Mouse (Mus musculus) CD4-positive, CD25-positive, alpha-beta regulatory T cell, adult 4 months (primary cell): Measurements from ENCODE around the gene Hist1h4h. TPM values are rescaled to one million over a fixed set of nuclear protein-coding genes. Genes with fewer than 3 reads are reported as not detected.
A peak's percentile ranks its signal among the peaks of the same experiment; 100 is the strongest.

Experiments
- ATAC-seq: one replicate; pipeline ENCODE4 v1.8.0; 2017
- polyA plus RNA-seq, 2 experiments: library from polyadenylated mRNA; unstranded; fragments of 100-300 nt; shearing (Covaris generic); gene quantifications; one replicate each; pipeline ENCODE4 v1.2.1; 2017

The Hist1h4h gene
- 10 to 100 TPM in 1 of 2 experiments, 1 to 10 TPM in 1; 9.5 to 10.8 TPM for polyA plus RNA-seq

DNA sequence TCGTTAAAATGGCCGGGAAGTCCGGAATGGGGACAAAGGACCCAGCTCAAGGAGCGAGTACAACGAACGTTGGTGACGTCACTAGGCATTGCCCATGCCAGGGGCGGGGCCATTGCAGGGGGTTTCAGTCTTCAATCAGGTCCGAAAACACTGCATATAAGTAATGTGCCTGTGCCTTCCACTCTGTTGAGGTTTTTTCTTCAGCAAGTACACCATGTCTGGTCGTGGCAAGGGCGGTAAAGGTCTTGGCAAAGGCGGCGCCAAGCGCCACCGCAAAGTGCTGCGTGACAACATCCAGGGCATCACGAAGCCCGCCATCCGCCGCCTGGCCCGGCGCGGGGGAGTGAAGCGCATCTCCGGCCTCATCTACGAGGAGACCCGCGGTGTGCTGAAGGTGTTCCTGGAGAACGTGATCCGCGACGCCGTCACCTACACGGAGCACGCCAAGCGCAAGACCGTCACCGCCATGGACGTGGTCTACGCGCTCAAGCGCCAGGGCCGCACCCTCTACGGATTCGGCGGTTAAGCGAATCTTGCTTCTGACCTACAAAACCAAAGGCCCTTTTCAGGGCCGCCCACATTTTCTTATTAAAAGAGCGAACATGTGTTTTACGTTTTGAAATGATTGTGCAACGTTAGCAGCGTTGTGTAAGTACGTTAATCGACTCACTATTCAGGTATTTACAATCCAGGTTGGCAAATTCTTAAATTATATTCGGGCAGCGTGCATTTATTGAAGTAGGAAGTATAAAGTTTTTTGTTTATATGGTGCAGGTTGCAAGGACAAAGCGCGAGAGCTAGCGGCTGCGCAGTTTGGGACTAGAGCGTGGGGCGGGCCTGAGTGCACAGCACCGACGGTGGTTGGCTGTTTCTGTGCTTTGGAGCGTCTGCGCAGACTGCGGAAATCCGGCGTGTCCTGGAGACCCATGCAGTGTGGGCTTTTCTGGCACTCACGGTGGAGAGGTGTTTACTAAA lies at the start of gene Hist1h4h:
Gene Hist1h4h (plus strand): TSS at position 150 of the 975 bp plus-strand sequence.
- peak; percentile 76 for ATAC-seq

DNA sequence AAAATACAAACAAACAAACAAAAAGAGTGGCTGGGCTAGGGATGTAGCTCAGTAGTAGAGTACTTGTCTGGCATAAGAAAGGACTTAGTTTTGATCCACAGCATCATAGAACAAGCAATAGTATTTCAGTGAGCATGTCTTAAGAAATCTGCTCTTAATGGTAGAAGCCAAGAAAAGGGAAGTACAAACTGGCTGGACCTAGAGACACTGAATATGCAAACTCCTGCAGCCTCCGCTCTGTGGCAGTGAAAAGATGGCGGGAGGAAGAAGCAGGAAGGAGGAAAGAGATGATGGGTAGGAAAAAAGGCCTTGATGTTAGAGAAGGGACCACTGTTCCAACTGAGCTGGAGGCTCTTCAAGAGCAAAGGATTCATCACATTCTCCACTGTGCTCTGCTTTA lies 47.7 kb upstream of the Hist1h4h start:
- no peak for ATAC-seq

DNA sequence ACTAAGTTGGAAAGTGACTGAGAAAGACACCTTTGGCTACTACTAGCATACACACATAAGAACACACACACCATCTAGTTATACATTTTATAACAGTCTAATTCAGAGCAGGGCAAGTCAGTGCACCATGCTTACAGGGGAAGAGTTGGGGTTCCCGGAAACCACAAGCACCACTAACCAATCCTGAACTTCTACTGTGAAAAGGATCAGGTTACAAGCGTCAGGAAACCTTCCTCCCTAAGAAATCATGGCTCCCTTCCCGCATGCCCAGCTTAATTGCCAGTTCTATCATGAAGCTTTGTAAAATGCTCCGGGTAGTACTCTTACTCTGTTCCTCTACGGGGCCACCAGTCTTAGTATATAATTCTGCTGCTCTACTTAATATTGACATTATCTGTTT lies 45.6 kb upstream of the Hist1h4h start:
- ATAC-seq: no peak

DNA sequence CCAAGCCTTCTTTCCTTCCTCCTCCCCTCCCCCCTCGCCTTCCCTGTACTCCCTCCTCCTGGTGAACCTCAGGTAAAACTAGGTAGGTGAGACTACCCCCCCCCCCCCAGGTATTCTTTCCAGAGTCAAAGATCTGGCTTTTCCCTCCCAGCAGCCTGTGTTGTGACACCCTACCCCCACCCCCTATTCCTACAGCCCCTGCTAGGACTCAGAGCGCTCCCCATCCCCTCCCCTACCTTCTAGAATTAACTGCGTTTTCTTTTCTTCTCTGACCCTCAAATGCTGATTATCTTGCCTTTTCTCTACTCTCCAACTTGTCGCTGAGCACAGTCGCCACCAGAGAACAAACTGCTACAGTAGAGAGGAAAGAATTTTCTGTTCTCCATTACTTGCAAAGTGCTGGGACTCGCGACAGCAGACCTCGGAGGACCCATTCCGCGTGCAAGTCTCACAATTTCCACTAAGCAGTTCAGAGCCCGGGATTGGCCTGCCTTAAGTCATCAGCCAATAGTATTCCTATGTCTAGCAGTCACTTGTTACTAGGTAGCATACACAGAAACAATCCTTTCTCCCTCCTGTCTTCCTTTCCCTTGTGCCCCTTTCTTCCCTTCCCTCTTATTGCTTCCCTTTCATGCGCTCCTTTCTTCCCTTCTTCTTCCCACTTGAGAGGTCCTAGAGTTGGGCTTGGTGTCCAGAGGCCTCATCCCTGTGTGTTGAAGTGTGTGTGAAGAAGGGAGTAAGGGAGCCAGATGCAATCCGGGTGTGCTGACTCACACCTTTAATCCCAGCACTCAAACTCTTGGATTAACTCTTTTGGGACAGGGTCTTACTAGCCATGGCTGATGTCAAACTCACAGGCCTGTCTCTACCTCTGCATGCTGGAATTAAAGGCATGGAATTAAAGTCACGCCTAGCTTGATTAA lies 42.2 kb upstream of the Hist1h4h start, which contains the start of gene Btn2a2:
Gene Btn2a2 (minus strand): TSS at position 458 of the 923 bp plus-strand sequence.
- ATAC-seq: peak; percentile 100

DNA sequence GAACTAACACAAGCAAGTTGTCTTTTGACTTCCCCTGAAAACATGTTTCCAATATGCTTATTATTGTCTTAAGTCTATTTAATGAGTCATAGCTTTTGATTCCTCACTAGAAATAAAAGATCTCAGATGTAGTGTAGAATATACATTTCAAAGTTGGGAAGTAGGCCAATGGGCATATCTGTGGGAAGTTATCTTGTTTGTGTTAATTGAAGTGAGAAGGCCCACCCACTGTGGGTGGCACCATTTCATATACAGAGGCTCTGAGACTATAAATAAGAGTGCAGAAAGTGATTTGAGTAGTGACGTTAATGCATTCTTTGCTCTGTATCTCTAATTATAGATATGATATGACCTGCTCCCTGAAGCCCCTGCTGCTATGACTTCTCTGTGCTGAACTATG lies 40.0 kb upstream of the Hist1h4h start:
- ATAC-seq: no peak

DNA sequence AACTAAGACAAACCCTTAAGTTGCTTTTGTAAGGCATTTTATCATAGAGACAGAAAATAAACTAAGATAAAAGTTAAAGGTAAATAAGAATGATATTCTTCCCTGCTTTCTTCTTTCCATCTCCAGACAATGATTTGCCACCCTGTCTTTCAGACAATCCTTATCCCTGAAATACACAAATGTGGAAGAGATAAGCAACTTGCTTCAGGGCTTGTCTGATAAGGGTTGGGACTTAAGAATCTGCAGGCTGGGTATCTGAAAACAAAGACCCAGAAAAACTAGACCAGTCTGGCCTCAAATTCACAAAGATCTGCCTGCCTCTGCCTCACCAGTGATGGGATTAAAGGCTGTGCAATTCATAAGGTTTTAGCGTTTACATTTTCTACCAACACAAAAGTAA lies 39.6 kb upstream of the Hist1h4h start:
- no peak for ATAC-seq

DNA sequence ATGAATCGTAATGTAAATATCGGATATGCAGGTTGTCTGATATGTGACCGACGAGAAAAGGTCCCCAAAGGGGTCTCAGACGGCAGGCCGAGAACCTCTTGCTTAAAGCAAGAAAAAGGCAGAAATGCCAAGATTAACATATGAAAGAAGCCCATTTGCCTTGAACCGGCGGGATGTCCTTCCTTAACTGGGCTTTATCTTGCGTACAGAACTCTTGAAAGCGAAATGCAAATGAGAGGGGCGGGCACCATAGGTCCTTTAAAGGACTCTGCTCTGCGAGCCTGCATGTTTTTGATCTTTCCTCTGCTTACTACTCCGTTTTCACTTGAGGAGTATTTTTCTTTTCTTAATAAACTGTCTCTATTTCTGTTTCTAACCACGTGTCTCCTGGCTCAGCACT lies 38.9 kb upstream of the Hist1h4h start:
- no peak for ATAC-seq

DNA sequence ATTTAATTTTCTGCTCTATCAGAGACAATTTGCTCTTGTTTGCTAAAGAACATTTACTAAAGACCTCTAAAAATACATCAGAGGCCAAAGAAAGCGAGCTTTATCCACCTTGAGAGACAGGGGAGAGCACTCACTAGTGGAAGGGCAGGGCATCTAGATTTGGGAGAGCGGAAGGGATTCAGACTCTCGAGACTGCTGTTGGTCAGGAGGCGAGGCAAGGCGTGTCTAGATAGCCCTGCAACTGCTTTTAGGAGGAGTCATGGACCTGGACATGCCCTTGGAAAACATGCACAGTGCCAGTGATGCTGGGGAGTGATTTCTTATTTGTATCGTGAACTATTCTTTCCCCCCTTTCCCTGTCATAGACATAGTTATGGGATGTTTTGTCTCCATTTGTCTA lies 35.3 kb upstream of the Hist1h4h start:
- ATAC-seq: no peak

DNA sequence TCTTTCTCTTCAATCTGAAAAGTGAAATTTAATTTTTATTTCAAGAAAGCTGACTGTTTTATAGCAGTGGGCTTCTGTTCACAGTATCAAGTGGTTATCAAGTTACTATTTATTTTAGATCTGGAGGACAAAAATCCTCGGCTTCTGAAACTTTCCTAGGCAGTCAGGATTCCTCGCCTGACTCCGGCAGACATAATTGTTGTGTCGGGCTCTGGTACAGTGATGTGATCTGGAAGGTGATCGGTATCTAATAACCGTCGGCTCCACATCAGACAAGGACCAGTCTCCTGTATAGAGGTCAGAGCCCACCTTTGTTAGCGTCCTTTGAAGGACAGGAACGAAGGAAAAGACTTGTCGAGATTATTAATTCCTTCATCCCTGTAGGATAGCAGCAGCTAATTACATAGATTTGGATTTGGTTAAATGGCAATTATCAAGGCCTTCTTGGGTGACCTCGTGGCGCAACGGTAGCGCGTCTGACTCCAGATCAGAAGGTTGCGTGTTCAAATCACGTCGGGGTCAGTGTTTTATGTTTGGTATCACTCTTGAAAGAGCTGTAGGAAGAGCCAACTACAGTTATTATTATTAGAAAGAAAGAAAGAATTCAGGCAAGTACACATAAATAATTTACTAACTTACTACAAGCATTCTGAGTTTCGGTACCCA lies 33.1 kb upstream of the Hist1h4h start:
- ATAC-seq: no peak

DNA sequence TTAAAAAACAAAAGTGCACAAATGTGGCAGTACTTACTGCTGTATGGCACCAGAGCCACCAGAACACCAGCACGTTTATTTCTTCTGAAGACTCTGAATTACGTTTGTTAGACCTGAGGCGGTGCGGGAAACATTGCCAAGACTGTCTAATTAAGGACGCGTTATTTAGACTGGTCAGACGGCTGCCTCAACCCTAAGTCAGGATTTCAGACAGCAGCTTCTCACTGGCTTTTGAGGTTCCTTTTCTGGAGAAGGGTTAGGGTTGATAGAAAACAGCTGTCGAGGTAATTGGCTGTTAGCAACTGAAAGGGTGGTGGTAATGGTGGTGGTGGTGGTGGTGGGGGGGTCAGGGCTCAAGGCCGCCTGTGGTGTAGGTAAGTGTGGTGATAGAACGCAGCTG lies 32.2 kb upstream of the Hist1h4h start:
- ATAC-seq: no peak

DNA sequence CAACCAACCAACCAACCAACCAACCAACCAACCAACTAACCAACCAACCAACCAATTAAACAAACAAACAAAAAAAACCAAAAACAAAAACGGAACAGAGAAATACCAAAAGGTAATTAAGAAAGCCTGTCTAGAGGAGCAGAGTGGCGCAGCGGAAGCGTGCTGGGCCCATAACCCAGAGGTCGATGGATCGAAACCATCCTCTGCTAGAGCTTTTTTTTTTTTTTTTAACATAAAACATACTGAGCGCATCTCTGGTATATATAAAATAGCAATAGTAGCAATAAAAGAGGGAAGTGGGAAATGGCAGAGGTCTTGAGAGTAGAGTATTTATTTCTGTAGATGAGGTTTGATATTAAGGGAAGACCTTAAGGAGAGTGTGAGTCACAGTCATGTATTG lies 30.9 kb upstream of the Hist1h4h start:
- ATAC-seq: no peak

DNA sequence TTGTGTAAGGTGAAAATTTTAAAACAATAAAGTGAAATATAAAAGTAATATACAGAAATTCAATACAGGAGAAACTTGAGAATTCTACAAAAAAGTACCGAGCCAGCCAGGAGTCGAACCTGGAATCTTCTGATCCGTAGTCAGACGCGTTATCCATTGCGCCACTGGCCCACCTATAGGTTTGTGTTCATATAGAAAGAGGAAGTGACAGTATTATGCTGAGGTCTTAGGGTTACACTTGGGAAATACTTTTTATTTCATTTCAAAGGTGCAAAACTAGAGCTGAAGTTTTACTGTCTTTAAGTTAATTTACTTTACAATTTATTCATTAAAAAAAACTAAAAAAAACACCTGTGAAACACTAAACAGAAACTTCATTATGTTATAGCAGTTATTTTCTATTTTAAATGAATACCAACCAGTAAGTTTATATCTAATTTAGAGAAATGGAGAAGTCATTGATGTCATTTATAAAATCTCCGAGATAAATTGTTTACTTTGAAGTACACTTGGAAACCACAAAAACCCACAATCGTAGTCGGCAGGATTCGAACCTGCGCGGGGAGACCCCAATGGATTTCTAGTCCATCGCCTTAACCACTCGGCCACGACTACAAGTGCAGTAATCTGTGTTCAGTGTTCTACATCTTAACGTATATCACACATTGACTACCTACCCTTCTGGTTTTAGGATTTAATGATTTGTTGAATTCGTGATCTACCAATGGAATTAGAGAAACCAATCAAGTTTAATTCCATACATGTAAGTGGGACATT lies 30.2 kb upstream of the Hist1h4h start:
- peak; percentile 34 for ATAC-seq

DNA sequence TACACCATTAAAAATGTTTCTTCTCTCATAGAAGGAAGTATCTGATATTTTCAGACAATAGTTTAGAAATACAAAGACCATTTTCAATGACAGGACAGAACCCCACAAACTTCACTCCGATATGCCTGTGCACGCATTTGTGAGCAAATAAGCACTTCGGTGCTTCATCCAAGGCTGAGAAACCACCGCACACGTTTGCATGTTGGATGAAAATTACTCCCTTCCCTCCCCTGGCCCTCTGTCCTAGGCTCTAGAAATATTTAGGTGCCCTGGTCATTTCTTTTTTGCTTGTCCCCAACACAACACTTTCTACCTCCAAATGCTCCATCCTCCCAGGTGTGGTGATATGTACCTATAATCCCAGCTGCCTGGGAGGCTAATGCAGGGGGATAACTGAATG lies 29.3 kb upstream of the Hist1h4h start:
- ATAC-seq: no peak

DNA sequence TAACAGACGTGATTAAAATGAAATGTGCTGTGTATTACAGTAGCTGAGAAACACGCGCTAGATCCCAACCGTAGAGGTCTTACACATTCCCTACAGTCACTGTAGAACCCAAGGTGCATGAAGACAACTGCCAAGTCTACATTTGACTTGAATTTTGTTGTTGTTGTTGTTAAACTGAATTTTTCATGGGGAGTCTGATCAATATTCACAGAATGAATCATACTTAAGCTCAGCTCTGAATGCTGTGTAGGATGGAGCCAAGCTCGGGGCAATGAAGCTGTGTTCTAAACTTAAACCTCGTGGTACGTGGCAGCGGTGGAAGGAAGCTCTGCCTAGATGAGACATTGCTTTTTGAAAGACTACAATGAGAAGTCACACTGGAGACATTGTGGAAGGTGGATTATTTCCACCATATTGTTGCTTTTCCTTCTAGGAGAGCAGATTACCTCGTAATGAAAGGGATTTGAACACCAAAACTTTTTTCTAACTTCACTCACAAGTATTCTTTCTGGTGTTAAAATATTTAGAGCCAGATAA lies 28.8 kb upstream of the Hist1h4h start:
- no peak for ATAC-seq

DNA sequence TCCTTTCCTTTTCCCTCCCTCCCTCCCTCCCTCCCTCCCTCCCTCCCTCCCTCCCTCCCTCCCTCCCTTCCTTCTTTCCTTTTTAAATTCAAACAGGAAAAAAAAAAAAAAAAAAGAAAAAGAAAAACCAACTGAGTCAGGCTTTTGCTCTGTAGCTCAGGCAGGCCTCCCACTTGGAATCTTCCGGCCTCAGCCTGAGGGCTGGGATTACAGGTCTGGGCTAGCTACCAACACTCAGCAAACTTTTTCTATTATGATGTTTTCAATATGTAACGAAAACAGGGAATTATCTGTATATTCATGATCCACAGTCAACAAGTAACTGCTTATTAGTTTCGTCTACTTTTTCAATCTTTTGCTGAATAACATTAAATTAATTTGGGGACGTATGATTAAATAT lies 27.9 kb upstream of the Hist1h4h start:
- no peak for ATAC-seq

DNA sequence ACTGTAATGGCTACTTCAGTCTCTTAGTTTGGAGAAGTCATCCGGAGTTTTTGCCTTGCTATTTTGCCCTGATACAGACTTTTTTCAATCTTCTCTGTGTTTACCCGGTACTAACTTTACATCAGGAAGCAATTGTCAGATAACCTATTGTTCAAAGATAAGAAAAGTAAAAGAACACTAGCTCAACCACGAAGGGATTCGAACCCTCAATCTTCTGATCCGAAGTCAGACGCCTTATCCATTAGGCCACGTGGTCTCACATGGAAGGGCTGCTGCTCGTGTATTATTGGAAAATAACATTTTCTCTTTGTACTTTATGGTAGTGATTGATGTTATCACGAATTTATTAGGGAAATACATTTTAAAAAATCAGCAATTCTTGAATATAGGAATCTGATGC lies 27.1 kb upstream of the Hist1h4h start:
- ATAC-seq: peak; percentile 51

DNA sequence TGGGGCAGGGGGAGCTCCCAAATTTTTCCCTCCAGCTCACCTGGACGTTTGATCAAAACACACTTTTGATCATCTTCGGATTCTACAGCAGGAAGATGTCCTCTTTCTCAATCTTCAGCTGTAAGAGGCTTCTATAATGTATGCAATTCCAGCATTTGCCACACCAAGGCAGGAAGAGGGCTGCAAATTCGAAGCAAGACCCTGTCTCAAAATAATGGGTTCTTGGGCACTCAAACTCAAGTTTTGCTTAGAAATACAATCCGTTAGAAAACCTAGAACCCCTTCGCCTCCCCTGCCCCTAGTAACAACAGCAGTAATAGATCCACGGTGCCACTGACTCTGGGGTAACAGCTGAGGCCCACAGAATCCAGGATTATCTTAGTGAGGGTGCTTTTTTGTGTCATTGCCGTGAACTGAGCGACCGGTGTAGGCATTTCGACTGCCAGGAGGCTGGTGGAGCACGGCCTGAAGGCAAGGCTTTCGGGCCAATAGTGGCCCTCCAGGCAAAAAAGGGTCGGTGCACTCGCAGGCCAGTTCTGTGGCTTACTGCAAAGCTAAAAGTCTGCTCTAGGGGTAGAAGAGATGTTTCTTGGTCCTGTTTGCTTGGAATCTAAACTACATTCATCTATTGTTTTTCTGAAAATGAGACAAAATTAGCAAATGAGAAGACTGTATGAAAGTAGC lies 25.0 kb upstream of the Hist1h4h start:
- no peak for ATAC-seq

DNA sequence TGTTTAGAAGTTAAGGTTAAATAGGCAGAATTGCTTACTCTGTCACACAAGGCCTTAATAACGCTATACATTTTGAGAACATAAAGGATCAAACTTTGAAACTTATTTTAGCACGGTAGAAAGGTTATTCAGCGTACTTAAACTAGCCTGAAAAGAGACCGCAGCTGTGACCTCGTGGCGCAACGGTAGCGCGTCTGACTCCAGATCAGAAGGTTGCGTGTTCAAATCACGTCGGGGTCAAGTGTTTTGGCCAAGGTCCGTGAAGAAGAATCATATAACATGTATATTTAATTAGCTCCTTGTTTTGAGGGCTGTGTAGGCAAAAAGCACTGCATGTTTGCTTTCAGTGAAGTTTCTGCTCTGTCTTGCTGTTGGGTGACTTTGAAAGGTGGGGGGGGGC lies 24.5 kb upstream of the Hist1h4h start:
- no peak for ATAC-seq

DNA sequence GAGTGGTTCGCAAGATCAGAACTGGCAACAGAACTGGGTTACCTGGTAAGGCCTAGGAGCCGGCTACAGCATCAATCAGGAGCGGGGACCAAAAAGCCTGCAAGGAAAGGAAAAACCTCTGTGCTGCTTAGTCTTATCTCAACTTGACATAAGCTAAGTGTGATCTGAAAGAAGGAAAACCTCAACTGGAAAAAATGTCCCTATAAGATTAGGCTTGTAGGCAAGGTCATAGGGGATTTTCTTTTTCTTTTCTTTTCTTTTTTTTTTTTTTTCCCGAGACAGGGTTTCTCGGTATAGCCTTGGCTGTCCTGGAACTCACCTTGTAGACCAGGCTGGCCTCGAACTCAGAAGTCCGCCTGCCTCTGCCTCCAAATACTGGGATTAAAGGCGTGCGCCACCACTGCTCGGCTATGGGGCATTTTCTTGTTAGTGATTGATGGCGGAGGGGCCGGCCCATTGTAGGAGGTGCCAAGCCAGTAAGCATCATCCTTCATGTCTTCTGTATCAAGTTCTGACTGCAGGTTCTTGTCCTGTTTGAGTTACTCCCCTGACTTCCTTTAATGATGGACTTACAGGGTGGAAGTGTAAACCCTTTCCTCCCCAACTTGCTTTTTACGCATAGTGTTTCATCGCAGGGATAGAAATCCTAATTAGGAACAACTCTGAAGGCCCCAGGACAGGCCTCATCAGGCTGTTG lies 23.9 kb upstream of the Hist1h4h start:
- no peak for ATAC-seq

DNA sequence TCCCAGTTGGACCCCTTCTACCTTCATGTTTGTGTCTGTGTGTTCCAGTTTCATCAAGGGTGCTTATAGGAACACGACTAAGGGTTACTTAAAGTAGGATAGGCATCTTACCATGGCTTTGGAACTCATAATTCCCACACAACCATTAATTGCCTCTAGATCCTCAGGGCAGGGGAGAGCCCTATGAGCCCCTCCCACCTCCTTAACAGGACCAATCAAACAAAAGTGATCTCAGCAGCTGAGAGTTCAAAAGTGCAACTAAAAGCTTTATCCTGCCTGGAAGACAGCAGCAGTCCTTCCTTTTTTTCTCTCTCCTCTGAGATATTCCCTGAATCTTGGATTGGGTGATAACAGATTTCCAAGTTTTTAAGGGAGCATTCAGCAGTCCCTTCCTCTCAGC lies 20.7 kb upstream of the Hist1h4h start:
- no peak for ATAC-seq
